Comparison of ENCODE assay signal across 17 mouse cellular contexts in the genomic region with DNA sequence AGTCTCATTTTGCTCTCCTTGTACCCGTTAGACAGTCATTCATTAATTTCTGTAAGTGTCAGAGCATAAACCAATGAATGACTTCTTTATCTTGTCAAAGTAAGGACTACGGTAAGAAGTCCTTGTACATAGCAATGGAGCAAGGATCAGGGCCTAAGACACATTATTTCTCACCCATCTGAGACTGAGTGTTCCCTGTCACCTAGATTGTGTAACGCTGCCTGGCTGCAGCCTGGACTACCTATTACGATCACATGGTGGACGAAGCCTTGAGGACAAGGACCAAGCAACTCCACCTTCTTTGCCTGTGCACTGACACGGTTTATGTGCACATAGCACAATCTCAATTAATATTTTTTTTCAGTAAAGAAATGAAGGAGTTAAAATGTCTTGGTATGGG. TPM values are rescaled to one million over a fixed set of nuclear protein-coding genes. Genes with fewer than 3 reads are reported as not detected.
"Had no signal": no experiment of that assay in that cellular context is flagged by ENCODE, and none has a peak within 500 bp of the region (broad histone marks: within the 10 kb centered on the region; RNA-seq: fewer than 3 reads in every experiment).

No protein-coding gene starts in this region.

- H3K36me3 ChIP-seq: neural tube, embryonic 13.5 days; neural tube, embryonic 15.5 days; stomach, embryonic 15.5 days had no signal

- H3K4me3 ChIP-seq: neural tube, embryonic 13.5 days; neural tube, embryonic 15.5 days; stomach, embryonic 15.5 days had no signal

- H3K27me3 ChIP-seq: neural tube, embryonic 13.5 days; neural tube, embryonic 15.5 days; stomach, embryonic 15.5 days had no signal

- H3K4me1 ChIP-seq: neural tube, embryonic 13.5 days; neural tube, embryonic 15.5 days; stomach, embryonic 15.5 days had no signal

- DNase-seq: retina, postnatal 1 day; right cerebral cortex, adult 18-20 months; right cerebral cortex, postnatal 14 days; right cerebral cortex, postnatal 25 days; right cerebral cortex, postnatal 4 days; spleen, adult 18-20 months; thymus, adult 18-20 months; thymus, adult 2 months; thymus, postnatal 14 days; thymus, postnatal 25 days; thymus, postnatal 36 days; thymus, postnatal 4 days had no signal

- H3K4me2 ChIP-seq: neural tube, embryonic 13.5 days; neural tube, embryonic 15.5 days; stomach, embryonic 15.5 days had no signal

- H3K9ac ChIP-seq: neural tube, embryonic 13.5 days; neural tube, embryonic 15.5 days; stomach, embryonic 15.5 days had no signal

- H3K9me3 ChIP-seq: neural tube, embryonic 13.5 days; neural tube, embryonic 15.5 days; stomach, embryonic 15.5 days had no signal

- H3K27ac ChIP-seq: neural tube, embryonic 13.5 days; neural tube, embryonic 15.5 days; stomach, embryonic 15.5 days; stomach, postnatal 0 days had no signal

RNA-seq across cellular contexts. Expression of a gene that starts 28.3 kb away (rescaled TPM):
- total RNA-seq: neutrophil, adult 5-6 weeks had no signal
